Mouse (Mus musculus) Patski (cell line): ENCODE results near the gene Rapgef1. TPM values are rescaled to one million over a fixed set of nuclear protein-coding genes. Genes with fewer than 3 reads are reported as not detected.
A peak's percentile ranks its signal among the peaks of the same experiment; 100 is the strongest.

Experiments used
- ATAC-seq: fragments of 100-300 bp; one replicate; pipeline ENCODE4 v1.8.0; 2021
- CTCF ChIA-PET: fragments of 350-600 bp; sonication (Branson Sonifier 250); formaldehyde crosslinking; loops from one replicate; lab custom pipeline; 2022; ENCODE audit warnings: inconsistent platforms; lab: Charles Lee
- POLR2A ChIA-PET: fragments of 350-600 bp; sonication (Branson Sonifier 250); formaldehyde crosslinking; loops from one replicate; lab custom pipeline; 2022; ENCODE audit warnings: antibody characterized with exemption, inconsistent platforms; lab: Charles Lee
- DNase-seq: peaks from one replicate; pipeline ENCODE4 v3.0.0-alpha.2; 2011; ENCODE audit warnings: low read depth, low spot score
- H3K27me3 ChIP-seq: fragments of 371-371 bp; one replicate; pipeline ENCODE4 v1.5.1; 2021
- CTCF ChIP-seq: fragments of 100-300 bp; IDR thresholded peaks from one replicate; pipeline ENCODE4 v1.5.1; 2021
- in situ Hi-C: fragments of 300-500 bp; cut with MboI; formaldehyde crosslinking; loops from 3 replicates; pipeline ENCODE4 v1.11.1; 2018; ENCODE audit warnings: low pct_unique_long_range_greater_than_20kb, mixed read lengths
- polyA plus RNA-seq: library from polyadenylated mRNA; unstranded; gene quantifications from one replicate; pipeline ENCODE4 v1.2.3, GENCODE M21; 2021

Rapgef1 gene
- polyA plus RNA-seq, 1 experiment from 2014 or later: 45.4 TPM

DNA sequence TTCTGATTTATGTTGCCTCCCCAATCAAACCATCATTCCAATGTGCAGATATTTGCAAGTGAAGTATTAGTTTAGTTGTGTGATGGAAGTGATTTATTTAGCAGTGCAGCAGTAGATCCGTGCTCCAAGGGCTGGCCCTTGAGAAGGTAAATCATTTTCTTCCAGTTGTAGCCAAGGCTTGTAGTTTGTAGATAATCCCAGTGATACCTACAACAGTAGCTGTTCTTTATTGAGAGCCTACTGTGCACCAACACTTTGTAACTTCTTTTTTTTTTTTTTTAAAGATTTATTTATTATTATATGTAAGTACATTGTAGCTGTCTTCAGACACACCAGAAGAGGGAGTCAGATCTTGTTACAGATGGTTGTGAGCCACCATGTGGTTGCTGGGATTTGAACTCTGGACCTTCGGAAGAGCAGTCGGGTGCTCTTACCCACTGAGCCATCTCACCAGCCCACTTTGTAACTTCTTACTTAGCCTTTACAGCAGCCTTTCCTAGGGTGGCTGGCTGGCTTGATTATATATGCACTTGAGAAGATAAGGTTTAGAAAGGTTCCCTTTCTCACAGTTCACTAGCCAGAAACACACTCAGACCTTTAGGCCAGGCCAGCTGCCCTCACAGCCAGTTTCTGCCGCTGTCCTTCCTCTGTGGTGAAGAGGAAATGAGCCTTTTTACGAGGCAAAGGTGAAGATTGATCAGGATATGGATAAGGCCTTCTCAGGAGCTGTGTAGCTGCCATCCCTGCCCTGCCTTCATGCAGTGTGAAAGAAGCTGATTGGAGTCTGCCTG is 20.6 kb downstream of the Rapgef1 start:
- DNase-seq (no peak), ATAC-seq (no peak)
- POLR2A ChIA-PET: no interaction called here
- H3K27me3 ChIP-seq: no peaks in the 10 kb centered on the region
- TF ChIP-seq CTCF: no peak
- in situ Hi-C loops: no loop called here
- CTCF ChIA-PET: no interaction called here

DNA sequence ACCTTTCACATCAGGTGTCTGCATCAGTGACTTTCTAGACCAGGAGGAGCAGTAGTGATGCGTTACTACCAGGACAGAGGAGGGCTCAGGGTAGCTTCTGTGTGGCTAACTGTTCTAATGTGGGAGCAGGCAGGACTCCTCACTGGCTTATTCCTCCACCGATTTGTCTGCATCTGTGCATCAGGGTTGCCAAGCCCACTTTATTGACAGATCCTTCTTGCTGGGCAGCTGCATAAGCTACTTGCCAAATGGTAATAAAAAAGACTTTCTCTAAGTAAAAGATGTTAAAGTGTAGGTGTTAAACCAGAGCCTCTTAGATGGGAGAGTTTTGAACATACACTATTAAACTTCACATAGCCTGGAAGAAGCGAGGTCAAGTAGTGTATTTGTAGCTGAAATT is 22.2 kb downstream of the Rapgef1 start:
- H3K27me3 ChIP-seq: no peaks in the 10 kb centered on the region
- in situ Hi-C loops: no loop called here
- DNase-seq (no peak), ATAC-seq (no peak)
- no peak for TF ChIP-seq CTCF
- CTCF ChIA-PET: no interaction called here
- POLR2A ChIA-PET: no interaction called here

DNA sequence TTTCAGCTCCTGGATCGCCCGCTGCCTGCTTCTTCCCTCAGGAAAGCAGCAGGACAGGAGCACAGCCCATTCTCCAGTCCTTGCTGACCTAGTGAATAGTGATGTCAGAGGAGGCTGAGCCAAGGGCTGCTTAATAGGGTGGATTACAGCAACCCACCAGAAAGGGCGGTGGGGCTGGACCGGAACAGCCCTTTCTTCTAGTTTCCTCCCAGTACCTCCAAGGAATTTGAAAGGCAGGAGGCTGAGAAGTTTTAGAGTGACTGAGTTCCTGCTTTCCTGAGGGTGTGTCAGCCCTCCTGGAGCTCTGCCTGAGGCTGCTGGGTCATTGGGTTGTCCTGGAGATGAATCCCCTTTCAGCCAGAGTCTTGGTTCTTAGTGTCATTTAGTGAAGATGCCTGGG is 23.9 kb downstream of the Rapgef1 start:
- in situ Hi-C loops: no loop called here
- H3K27me3 ChIP-seq: no peaks in the 10 kb centered on the region
- no peak for DNase-seq
- no peak for TF ChIP-seq CTCF
- peak; percentile 96 for ATAC-seq
- POLR2A ChIA-PET: no interaction called here
- CTCF ChIA-PET: interaction anchor here (0.8 to 1.5 kb wide), 3 partner anchors 9 to 24 kb away, joined by 3 to 8 read pairs (median 5); no protein-coding TSS in a partner anchor

DNA sequence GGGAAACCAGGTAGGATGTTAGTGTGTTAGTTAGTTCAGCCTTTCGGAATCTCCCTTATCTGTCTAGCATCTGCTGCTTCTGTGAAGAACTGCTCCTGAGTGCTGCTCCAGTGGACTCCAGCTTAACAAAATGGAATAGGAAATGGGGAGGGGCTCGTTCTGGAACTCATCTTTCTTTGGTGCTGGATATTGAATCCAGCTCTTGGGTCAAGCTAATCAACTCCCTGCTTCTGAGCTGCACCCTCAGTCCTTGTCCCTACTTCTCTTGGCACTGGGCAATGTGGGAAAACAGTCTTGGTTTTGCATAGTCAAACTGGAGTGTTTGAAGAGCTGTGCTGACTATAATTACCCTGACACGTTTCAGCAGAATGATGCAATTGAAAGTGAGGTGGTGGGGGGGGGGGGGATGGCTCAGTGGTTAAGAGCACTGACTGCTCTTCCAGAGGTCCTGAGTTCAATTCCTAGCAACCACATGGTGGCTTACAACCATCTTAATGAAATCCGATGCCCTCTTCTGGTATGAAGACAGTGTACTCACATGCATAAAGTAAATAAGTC is 25.6 kb downstream of the Rapgef1 start:
- in situ Hi-C loops: no loop called here
- ATAC-seq (no peak), DNase-seq (no peak)
- CTCF ChIA-PET: interaction anchor here (1.1 to 1.6 kb wide), 2 partner anchors 12 to 26 kb away, joined by 3 to 4 read pairs; partner anchors contain the start of gene Rapgef1
- H3K27me3 ChIP-seq: no peaks in the 10 kb centered on the region
- POLR2A ChIA-PET: interaction anchor here (1.1 kb wide), 1 partner anchor 16 kb away, joined by 4 read pairs; no protein-coding TSS in a partner anchor
- no peak for TF ChIP-seq CTCF

DNA sequence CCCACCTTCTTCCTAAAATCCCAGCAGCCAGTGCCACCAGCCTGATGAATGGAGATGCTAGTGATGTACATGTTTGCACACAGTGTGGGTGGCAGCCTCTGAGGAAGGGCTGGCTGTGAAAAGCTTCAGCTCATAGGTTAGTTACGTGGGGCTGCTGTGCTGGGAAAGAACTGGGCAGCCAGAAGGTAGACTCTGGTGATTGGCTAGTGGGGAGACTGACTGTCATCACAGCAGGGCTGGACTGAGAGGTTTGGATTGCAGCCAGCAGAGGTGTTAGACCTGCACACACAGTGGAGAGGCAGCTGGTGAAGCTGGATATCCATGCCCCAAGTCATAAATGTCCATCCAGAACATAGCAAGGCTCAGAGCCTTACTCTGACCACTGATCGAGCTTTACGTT is 27.1 kb downstream of the Rapgef1 start:
- H3K27me3 ChIP-seq: no peaks in the 10 kb centered on the region
- in situ Hi-C loops: no loop called here
- POLR2A ChIA-PET: no interaction called here
- ATAC-seq: no peak
- TF ChIP-seq CTCF: no peak
- no peak for DNase-seq
- CTCF ChIA-PET: interaction anchor here (1.6 kb wide), 1 partner anchor 11 kb away, joined by 3 read pairs; no protein-coding TSS in a partner anchor

DNA sequence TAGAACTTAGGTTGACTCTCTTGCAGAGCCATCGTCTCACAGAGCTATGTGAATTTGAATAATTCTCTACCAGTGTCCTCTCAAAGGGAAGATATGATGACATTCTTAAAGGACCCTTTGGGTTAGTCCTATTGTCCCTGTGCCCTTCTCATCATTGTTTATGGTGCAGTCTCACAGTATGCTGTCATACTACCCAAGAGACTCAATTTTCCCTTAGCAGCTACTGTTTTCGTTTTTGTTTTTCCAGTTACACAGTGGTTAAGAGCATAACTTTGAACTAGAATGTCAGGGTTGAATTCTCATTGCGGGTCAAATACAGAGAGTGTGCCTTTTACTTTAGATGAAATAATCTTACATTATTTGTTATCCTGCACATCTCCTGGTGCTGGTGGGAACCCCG is 27.6 kb downstream of the Rapgef1 start:
- ChIA-PET POLR2A (no interaction called here), CTCF (interaction anchor here (0.9 to 1.7 kb wide), 3 partner anchors 14 to 44 kb away, joined by 3 to 4 read pairs (median 3); partner anchors contain the start of gene Rapgef1)
- no peak for ATAC-seq
- H3K27me3 ChIP-seq: no peaks in the 10 kb centered on the region
- no peak for TF ChIP-seq CTCF
- no peak for DNase-seq
- in situ Hi-C loops: no loop called here

DNA sequence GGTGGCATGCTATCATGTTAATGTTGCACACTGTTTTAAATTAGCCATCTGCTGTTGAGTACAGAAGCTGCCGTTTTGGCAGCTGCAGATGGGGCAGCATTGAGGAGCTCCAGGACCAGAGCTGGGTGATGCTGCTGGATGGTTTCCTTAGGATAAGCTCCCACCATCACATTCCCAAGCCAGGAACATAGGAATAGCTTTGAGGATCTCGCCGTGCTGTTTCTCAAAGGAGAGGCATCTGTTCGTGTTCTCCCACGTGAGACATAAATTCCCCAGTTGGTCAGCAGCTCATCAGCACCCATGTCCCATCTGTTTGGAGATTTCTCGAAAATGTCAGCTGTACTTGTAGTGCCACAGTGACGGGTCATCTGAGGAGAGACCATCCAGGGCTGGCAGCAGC is 28.3 kb downstream of the Rapgef1 start:
- DNase-seq (no peak), ATAC-seq (no peak)
- POLR2A ChIA-PET: no interaction called here
- TF ChIP-seq CTCF: no peak
- CTCF ChIA-PET: interaction anchor here (0.9 to 1.7 kb wide), 3 partner anchors 13 to 44 kb away, joined by 3 to 4 read pairs (median 3); partner anchors contain the start of gene Rapgef1
- in situ Hi-C loops: no loop called here
- H3K27me3 ChIP-seq: no peaks in the 10 kb centered on the region

DNA sequence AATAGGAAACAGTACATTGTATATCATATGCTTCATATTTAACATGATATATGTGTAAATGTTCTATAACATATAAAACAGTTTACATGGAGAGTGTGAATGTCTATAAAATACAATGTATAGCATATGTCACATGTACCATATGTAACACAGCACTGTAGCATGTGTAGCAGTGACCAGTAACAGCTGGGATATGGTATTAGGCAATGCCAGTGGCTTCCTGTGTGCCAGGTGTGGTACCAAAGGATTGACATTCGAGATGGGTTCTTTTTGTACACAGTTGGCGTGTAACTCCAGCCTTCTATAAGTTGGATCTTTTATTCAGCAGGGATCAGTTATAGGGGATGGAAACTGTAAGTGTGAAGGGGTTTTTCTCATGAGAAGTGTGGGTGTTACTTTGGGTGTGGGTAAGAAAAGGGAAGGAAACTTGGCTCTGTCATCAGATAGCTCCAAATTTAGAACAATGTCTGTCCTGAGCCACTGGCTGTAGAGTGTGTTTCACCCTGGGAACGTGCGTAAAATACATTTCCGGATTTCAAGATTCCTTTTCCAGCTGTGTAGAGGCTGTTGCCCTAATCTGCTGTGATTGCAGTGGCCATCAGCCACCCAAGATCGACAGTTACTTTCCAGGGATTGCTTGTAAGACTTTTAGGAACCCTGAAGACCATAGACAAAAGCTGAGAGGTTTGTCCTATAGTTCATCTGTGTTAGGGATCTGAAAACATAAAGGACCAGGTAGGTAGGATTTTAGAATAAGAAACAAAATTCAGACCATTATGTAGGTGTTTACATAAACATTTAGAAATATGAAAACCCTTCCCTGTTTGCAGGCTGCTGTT is 29.7 kb downstream of the Rapgef1 start:
- CTCF ChIA-PET: interaction anchor here (1.2 to 1.7 kb wide), 5 partner anchors 12 to 30 kb away, joined by 3 to 7 read pairs (median 4); partner anchors contain the start of gene Rapgef1
- DNase-seq: no peak
- POLR2A ChIA-PET: no interaction called here
- in situ Hi-C loops: no loop called here
- TF ChIP-seq CTCF: no peak
- ATAC-seq: no peak
- no peaks in the 10 kb centered on the region for H3K27me3 ChIP-seq

DNA sequence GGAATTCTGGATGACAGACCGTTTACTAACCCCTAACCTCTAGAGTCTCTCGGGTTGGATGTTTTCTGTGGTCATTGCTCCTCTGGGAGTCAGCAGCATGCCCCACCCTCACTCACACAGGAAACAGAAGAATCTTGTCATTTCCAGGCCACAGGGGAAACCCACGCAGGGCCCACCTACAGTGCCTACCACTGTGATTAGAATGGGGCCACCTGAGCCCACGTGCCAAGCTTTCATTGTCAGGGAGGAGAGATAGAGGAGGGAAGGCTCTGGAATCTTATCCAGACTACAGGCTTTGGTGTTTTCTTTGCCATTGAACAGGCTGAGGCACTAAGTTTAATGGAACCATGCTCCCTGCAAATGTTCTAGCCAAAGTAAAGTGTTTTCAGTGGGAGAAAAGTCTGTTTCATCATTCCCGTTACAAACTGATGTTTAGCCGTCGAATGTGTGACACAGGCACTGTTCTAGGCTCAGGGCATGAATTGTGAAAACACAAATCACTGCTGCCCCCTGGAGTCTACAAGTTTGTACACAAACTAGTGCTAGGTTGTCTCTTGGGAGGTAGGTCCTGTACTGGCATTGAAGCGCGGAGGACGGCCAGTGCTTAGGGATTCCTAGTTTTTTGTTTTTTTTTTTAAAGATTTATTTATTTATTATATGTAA is 30.4 kb downstream of the Rapgef1 start:
- in situ Hi-C loops: no loop called here
- ChIA-PET CTCF (interaction anchor here (1.2 to 1.7 kb wide), 8 partner anchors 14 to 70 kb away, joined by 3 to 7 read pairs (median 4); partner anchors contain the start of gene Rapgef1), POLR2A (no interaction called here)
- DNase-seq: no peak
- peak; percentile 68 for TF ChIP-seq CTCF
- H3K27me3 ChIP-seq: no peaks in the 10 kb centered on the region
- no peak for ATAC-seq
